Mouse (Mus musculus) left cerebral cortex, adult 6 months (tissue): Measurements from ENCODE around the gene Ankar. TPM values are rescaled to one million over a fixed set of nuclear protein-coding genes. Genes with fewer than 3 reads are reported as not detected.

Experiments used
- long read RNA-seq, 2 experiments: library from polyadenylated mRNA; unstranded; transcript quantifications; one replicate each; pipeline ENCODE4 v2.0.0; 2019 to 2020
- polyA plus RNA-seq: library from polyadenylated mRNA; unstranded; fragments of <200 nt; fragmentation: Nextera tagmentation; gene quantifications from 2 replicates; pipeline ENCODE4 v1.2.3, GENCODE M21; 2021

Ankar gene
- not detected in 2 replicates for polyA plus RNA-seq
- long read RNA-seq, experiment 1, result 0 reads
- long read RNA-seq, experiment 2, result 0 reads

DNA sequence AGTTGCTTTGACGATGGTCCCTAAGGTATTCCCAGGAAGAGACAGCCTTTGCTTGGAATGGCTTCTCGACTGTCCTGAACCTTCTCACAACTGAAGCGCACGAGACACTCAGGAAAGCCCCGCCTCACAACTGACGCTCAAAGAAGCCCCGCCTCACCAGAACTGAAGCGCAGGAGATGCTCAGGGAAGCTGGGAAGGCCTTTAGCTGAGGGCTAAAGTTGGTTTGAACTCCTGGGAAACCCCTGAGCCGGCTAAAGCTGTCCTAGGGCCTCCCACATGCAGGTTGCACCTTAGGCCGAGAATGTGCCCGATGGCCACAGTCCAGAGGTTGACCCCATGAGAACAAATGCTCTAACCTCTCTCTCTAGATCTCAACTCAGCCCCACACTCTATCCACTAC is at the start of gene Ankar:
Gene Ankar (minus strand): TSS at position 101 of the 400 bp plus-strand sequence.

DNA sequence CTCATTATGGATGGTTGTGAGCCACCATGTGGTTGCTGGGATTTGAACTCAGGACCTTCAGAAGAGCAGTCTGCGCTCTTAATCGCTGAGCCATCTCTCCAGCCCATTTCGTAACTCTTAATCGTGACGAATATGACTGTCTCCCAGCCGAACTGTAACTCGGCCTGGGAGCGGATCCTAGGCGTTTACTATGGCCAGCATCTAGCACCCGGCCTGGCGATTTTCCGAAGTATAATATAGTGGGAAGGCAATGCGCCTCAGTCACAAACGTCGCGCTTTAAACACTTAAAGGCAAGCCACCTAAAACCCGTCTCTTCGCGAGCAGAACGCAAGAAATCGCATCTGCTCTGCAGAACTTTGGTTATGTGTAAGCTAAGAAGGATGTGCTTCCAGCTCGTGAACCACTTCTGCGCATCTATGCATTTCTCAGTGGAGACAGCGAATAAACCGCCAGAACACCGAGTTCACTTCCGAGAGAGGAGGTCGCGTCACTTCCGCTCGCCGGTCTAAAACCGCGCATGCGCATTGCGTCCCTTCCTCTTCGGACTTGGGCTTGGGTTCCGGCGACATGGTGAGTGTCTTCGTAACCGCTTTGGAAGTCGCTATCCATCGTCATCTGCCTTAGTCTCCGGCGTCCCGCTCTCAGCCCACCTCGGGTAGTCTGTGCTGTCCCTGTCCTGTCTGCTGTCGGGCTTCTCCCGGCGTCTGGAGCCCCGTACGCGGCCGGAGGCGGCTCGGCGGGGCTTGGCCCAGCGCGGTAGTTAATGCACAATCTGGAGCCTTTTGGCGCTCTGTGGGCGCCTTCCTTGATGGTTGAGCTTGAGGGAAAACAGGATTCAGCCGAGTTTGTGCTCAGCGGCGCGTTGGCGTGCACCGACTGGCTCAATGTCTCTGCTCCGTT is 10.6 kb upstream of the Ankar start, which contains the start of gene Rpl37a:
Gene Rpl37a (plus strand): TSS at position 538 of the 901 bp plus-strand sequence.

Other genes with a start within 250 kb of the Ankar start
- gene March4, start 163.6 kb downstream of the Ankar start, polyA plus RNA-seq, result 1.5 and 2.5 TPM in 2 replicates
- gene Smarcal1, start 117.3 kb downstream of the Ankar start, polyA plus RNA-seq, result 20.6 and 24.2 TPM in 2 replicates
- 1,840 and 2,002 TPM in 2 replicates for gene Rpl37a, start 10.7 kb upstream of the Ankar start, polyA plus RNA-seq
- gene Igfbp2, start 123.9 kb upstream of the Ankar start, polyA plus RNA-seq, result 50.3 and 67.2 TPM in 2 replicates
- gene Igfbp5, start 174.3 kb upstream of the Ankar start, polyA plus RNA-seq, result 6.5 and 11.6 TPM in 2 replicates